Mouse (Mus musculus): ENCODE results near the gene Tet3.

- TF ChIP-seq CTCF (IDR thresholded peaks at IDR 0.05) (no peak), EP300 (IDR thresholded peaks at IDR 0.05) (no peak)
Measured at GRCm38 (mm10) chr6:83315293-83315692, 143.6 kb downstream of the Tet3 start.
